Mouse (Mus musculus) thymus, postnatal 4 days (tissue): ENCODE measurements around the gene Exoc4.

Source experiments
- DNase-seq: peaks from one replicate; pipeline ENCODE4 v3.0.0; 2021

Exoc4 gene

DNA sequence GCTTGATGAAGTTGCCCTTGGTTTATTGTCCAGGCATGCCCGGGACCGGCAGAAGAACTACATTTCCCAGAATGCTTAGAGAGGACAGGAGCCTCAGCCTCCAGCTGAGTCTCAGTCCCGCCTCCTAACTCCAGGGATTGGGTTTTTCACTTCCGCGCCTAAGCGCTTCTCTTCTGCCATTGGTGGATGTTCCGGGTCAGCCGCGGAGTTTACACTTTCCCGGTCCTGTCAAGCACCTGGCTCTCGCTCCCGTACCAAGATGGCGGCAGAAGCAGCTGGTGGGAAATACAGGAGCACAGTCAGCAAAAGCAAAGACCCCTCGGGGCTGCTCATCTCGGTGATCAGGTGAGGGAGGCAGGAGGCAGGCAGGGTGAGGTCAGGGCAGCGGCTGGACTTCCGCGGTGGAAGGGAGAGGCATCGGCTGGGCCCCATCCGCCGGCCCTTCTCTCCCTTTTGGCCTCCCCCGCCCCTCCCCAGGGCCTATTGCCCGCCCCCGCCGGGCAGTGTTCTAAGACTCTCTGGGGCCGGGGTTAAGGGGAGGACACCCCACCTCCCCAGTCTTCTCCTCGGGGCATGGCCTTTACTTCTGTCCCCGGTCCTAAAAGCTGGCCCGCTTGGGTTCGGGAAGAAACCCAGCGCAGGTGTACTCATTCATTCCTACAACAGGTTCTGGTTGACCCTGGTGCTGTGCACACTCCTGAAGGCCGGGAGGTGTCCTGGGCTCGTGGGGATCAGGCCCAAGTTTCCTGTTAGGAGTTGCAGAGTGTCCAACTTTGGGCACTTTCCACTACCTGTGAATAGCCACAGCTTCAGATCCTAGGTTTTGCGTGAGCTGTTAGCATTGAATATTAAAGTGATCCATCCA lies at the start of gene Exoc4:
Exoc4 (plus strand) TSS at position 192 of the 865 bp plus-strand sequence.
- DNase-seq = peak; percentile 88

GRCm38 (mm10) chr6:33218780-33219179 lies 30.1 kb upstream of the Exoc4 start:
- no peak for DNase-seq

GRCm38 (mm10) chr6:33226700-33227099 lies 22.2 kb upstream of the Exoc4 start:
- DNase-seq = no peak

GRCm38 (mm10) chr6:33227371-33227770 lies 21.5 kb upstream of the Exoc4 start:
- no peak for DNase-seq

DNA sequence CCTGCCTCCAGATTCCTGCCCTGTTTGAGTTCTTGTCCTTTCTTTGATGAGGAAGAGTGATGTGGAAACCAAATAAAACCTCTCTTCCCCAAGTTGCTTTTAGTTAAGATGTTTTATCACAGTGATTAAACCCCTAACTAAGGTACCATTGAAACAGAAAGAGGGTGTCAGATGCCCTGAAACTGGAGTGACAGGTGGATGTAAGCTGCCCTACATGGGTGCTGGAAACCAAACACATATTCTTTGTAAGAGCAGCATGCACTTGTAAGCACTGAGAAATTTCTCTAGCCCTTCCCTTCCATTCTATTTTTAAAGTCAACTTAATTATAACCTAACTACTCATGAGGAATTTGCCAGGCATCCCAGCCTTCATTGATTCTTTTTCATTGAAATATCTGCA lies 7.6 kb upstream of the Exoc4 start:
- no peak for DNase-seq

- DNase-seq = no peak
These were observed 4.3 kb upstream of the Exoc4 start for GRCm38 (mm10) chr6:33244546-33244945.

DNA sequence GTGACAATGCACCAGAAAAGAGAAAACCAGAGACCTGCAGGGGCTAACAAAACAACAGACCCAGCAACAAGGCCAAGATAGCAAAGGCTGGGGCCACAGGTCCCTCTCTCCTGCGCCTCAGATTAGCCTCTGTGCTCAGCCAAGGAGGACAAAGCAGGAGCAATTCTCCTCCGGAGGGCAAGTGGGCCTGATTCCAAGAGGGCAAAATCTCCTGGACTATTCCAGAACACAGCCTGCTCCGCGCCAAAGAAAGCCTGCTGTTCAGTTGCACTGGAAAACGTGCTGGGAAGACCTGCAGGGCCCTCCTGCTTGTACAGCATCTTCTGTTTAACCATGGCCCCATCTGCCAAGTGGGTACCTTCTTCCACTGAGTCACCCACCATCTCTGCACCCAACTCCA lies 1.7 kb upstream of the Exoc4 start:
- DNase-seq = no peak

GRCm38 (mm10) chr6:33247576-33248355 lies 1.1 kb upstream of the Exoc4 start:
- no peak for DNase-seq

DNA sequence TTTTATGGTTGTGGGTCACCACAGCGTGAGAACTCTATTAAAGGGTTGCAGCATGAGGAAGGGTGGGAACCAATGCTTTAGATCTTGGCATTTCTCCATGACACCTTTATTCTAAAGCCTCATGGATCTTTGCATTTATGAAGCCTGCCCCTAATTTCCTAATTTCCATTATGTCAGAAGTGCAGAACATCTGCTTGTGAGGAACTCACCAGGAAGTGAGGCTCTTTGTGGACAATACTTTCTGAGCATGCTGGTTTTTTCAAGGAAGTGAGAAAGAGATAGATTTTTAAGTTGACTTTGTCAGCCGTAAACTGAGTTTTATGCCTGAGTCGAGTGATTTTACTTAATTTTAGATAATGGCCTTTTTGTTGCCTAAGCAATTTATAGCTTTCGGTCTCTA lies 7.8 kb downstream of the Exoc4 start:
- no peak for DNase-seq

DNA sequence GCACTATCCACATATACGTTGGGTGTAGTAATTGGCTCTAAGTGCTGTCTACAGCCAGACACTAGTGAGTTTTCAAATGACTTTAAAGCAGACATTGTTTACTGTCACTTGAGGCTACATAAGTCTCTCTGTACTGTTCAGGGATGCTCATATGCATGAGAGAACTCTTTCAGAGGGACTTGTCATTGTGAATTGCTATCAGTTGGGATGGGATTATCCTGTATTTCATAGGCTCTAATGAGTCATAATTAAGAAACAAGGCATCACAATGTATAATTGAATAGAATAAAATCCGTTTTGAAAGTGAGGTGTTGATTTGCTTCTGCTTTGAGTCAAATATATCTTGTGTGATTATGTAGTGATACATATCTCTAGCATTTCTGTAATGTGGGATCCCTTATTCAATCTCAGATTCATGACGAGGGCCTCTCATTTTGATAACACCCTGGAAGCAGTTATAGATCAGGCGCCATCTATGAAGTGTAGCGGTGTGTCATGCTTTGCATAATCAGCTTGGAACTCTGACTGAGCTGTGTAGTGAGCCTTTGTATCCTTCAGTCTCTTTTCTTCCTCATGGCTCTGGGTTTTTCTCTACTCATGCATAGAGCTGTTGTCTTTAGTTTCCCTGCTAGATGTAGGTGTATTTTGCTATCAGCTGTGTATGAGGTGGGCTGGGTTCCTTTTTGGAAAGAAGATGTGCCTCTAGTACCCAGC lies 8.3 kb downstream of the Exoc4 start:
- no peak for DNase-seq

DNA sequence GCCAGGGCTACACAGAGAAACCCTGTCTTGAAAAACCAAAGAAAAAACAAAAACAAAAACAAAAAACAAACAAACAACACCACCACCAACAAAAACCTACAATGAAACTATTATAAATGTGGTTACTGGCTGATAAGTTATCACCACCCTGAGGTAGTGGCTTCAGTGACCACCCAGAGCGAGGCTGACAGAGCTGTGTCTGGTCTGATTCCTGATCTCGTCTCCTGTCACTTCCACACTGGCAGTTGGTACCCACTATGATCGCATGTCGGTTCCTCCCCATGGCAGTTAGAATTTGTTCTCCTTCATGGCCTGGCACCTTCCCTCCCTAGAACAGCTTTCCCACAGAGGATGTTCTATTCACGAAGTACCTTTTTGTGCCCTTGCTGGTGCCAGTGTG lies 11.0 kb downstream of the Exoc4 start:
- DNase-seq = no peak

GRCm38 (mm10) chr6:33261606-33262005 lies 12.7 kb downstream of the Exoc4 start:
- DNase-seq = no peak

GRCm38 (mm10) chr6:33263950-33264349 lies 15.1 kb downstream of the Exoc4 start:
- no peak for DNase-seq

GRCm38 (mm10) chr6:33264388-33264787 lies 15.5 kb downstream of the Exoc4 start:
- no peak for DNase-seq

- no peak for DNase-seq
These were observed 18.7 kb downstream of the Exoc4 start for GRCm38 (mm10) chr6:33267571-33267970.

- DNase-seq = no peak
These were observed 34.6 kb downstream of the Exoc4 start for GRCm38 (mm10) chr6:33283523-33283922.

- no peak for DNase-seq
These were observed 35.1 kb downstream of the Exoc4 start for GRCm38 (mm10) chr6:33283936-33284335.

DNA sequence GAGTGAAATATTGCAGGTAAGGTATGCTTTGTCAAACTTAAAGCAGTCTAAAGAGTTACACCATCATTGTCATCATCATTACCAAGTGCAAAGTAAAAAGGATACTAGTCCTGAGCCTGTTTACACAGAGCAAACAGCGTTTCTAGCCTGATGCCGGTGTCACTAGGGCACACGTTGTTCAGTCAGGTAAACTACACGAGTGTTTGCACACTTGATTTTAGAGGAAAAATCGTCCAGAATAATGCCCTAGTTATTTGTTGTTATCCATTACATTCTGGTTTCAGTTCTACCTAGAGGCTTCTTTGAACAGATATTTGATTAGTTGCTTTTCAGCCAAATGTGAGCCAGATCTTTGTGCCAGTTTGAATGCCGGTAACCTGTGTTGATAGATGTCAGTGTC lies 37.5 kb downstream of the Exoc4 start:
- DNase-seq = no peak

GRCm38 (mm10) chr6:33294626-33295025 lies 45.7 kb downstream of the Exoc4 start:
- no peak for DNase-seq

DNA sequence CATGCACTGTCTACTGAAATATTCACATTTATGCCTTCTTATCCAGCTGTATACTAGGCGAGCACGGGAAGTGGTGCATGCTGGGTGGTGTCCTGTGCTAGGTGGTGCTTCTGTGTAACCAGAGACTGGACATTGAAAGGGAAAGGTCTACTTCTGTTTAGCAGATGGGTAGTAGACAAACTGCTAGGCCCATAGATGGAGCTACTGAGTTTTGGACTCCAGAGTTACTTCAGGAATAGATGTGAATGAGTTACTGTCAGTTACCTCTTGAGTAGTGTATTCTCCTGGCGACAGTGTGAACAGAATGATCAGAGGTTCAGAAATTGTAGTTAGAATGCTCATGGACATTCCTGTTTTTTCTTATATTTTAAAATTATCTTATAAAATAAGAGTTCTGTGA lies 48.7 kb downstream of the Exoc4 start:
- no peak for DNase-seq

- no peak for DNase-seq
These were observed 49.9 kb downstream of the Exoc4 start for GRCm38 (mm10) chr6:33298768-33299167.

DNA sequence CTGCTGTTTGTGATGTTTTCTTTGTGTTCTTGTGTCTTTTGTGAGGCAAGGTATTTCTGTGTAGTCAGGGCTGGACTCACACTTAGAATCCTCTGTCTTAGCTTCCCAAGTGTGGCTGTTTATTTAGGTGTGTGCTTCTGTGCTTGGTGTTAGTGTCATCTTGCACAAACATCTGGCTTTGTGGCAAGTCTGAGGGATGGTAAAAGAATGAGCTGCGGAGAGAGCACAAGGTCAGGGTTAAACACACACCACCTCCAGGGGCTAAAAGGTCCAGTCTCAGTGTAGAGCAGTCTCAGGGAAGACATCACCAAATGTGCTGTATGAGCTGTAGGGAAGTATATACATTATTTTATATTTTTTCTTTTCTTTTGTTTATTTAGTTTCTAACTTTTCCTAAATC lies 57.1 kb downstream of the Exoc4 start:
- DNase-seq = no peak

DNA sequence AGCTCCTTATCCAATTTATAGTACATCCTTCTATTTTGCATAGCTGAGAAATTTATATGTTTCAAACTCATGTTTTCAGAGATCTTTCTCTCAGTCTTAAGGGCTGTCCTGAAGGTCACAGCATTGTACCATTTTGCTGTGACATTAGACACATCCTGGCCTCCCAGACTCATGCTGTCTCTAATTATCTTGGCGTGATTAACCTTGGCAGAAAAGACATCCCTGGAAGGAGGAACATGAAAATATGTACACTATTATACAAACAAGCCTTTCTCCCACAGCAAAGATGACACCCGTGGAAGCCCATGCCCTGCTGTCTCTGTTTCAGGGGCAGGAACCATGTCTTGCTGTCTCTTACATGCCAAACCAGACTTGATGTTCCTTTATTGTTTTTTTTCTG lies 59.8 kb downstream of the Exoc4 start:
- DNase-seq = no peak

DNA sequence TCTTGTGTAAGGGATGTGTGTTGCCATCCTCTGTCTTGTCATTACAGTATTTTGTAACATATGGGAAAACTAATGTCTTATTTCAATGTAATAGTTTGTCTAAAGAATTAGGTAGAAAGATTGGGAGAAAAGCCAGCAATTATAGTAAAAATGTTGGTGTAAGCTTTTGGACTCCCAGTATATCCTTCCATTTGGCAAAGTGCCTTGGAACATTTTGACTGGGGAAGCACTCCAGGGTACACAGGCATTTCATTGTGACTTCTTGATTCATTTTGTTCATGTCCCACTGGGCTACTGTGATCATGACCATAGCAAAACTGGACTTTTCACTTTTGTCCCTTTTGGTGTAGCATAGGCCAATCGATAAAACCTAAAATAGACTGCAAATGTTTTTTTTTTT lies 61.6 kb downstream of the Exoc4 start:
- DNase-seq = no peak
